Mouse (Mus musculus): ENCODE measurements around the gene Pam. TPM values are rescaled to one million over a fixed set of nuclear protein-coding genes. Genes with fewer than 3 reads are reported as not detected.
A peak's percentile ranks its signal among the peaks of the same experiment; 100 is the strongest.

The Pam gene
- polyA plus RNA-seq, 1 experiment from 2014 or later = 41.5 TPM

DNA sequence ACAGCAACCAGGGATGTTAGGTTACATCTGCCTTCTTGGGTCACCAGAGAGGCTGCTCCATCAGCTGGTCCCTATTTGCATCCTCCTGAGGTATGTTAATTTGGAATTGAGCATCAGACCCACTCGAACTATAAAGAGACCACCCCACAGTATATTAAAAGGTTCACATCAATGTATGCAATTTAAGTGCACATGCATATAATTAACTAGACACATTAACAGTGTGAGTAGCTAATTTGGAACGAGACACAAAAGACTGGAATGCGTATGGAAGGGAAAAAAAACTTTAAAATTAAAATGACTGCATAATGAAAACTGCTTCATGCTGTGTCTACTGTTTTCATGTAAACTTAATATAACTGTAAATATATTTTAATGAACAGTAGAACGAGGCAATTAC, 164.2 kb downstream of the Pam start:
- Histone ChIP-seq H3K27me3 (ENCODE audit: insufficient read depth, low read length) (no peaks in the 10 kb centered on the region), H3K4me2 (no peak overlapping the region), H3K4me3 (ENCODE audit: low read depth, low read length) (no peak overlapping the region), H3K27ac (ENCODE audit: low read depth) (no peak overlapping the region), H3K9me3 (ENCODE audit: low read depth, low read length) (no peaks in the 10 kb centered on the region), H3K9ac (no peak overlapping the region), H3K36me3 (ENCODE audit: insufficient read depth) (no peaks in the 10 kb centered on the region), H3K4me1 (ENCODE audit: insufficient read depth) (no peaks in the 10 kb centered on the region)
- no peak for DNase-seq
- ATAC-seq (ENCODE audit: insufficient read depth) = no peak
- 87% methylated on average over 4 of the region's 4 CpGs for whole genome bisulfite sequencing
- TF ChIP-seq CTCF (IDR thresholded peaks at IDR 0.05; ENCODE audit: low read depth) = no peak

DNA sequence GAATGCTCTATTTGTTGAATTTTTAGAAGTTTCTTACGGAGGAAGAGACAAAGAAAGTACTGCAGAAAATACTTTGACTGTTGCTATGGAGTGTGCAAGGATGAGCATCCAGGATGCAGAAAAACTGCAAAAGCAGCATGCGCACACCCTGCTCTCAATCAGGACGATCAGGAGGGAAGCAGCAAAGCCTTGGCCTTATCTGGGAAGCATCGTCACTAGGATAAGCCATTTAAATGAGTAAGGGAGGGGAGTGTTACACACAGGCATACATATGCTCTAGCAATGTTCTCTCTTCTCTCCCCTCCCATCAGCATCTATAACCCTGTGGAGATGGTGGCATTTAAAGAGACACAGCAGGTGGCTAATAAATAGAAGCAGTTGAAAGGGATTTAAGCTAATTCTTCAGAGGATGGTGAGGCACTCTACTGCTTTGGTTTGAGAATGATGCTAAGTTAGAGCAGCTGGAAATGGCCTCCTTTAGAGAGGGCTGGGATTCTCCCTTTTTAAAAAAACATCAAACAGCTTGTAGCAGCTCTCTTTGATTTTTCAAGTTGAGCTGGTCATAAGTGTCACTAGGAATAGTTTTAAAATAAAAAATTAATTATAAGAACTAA, 165.9 kb downstream of the Pam start:
- no peak overlapping the region for H3K4me2 ChIP-seq
- TF ChIP-seq CTCF (IDR thresholded peaks at IDR 0.05; ENCODE audit: low read depth) = no peak
- ATAC-seq (ENCODE audit: insufficient read depth) (no peak), DNase-seq (no peak)
- H3K36me3 ChIP-seq (ENCODE audit: insufficient read depth) = no peaks in the 10 kb centered on the region
- H3K9me3 ChIP-seq (ENCODE audit: low read depth, low read length) = no peaks in the 10 kb centered on the region
- 64% methylated on average over 4 of the region's 4 CpGs for WGBS
- H3K4me1 ChIP-seq (ENCODE audit: insufficient read depth) = no peaks in the 10 kb centered on the region
- no peak overlapping the region for H3K4me3 ChIP-seq (ENCODE audit: low read depth, low read length)
- H3K9ac ChIP-seq = no peak overlapping the region
- no peaks in the 10 kb centered on the region for H3K27me3 ChIP-seq (ENCODE audit: insufficient read depth, low read length)
- no peak overlapping the region for H3K27ac ChIP-seq (ENCODE audit: low read depth)

DNA sequence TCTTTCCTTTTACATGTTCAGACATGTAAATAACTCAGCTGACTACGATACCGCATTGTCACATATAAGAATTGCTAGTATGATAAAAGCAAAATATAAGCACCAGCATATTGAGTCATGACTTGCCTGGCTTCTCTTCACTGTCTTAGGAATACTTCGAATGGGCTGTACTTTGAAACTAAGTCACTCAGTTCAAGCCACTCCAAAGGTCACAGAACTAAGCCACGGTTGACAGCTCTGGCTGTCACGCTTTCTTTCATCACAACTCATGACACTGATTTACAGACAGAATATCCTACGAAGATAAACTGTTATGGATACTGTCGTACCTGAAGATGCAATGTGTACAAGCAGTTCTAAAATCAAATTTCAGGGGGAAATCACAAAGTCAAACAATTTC, 168.7 kb downstream of the Pam start:
- no peak for ATAC-seq (ENCODE audit: insufficient read depth)
- Histone ChIP-seq H3K27me3 (ENCODE audit: insufficient read depth, low read length) (no peaks in the 10 kb centered on the region), H3K9me3 (ENCODE audit: low read depth, low read length) (no peaks in the 10 kb centered on the region), H3K4me3 (ENCODE audit: low read depth, low read length) (no peak overlapping the region), H3K27ac (ENCODE audit: low read depth) (no peak overlapping the region), H3K36me3 (ENCODE audit: insufficient read depth) (no peaks in the 10 kb centered on the region), H3K9ac (no peak overlapping the region), H3K4me1 (ENCODE audit: insufficient read depth) (no peaks in the 10 kb centered on the region; the same call in 1 of the 2 replicates), H3K4me2 (no peak overlapping the region)
- DNase-seq = no peak
- WGBS = 56% methylated on average over 7 of the region's 7 CpGs
- no peak for TF ChIP-seq CTCF (IDR thresholded peaks at IDR 0.05; ENCODE audit: low read depth)

DNA sequence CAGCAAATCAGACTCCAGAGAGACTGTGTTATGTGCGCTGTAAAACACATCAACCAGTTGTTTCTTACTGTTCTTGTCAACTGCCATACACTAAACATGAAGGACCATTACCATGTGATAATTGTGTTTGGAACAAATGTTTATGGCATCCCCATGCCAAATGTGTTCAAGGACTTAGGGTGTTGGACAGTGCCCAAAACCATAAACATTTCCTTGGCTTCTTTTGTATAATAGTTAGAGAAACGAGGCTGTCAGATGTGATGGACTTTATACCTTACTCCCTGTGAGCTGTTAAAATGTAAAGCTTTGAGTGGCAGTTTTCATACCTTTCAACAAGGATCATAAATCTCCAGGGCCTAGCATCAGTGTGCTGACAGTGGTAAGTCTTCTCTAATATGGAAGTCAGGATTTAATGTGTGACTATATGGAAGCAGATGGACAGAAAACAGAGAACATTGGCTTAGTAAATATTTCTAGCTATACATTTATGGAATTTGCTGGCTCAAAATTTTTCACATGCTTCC, 169.4 kb downstream of the Pam start:
- TF ChIP-seq CTCF (IDR thresholded peaks at IDR 0.05; ENCODE audit: low read depth) = no peak
- H3K36me3 ChIP-seq (ENCODE audit: insufficient read depth) = no peaks in the 10 kb centered on the region
- ATAC-seq (ENCODE audit: insufficient read depth) (no peak), DNase-seq (no peak)
- H3K27me3 ChIP-seq (ENCODE audit: insufficient read depth, low read length) = no peaks in the 10 kb centered on the region
- no peaks in the 10 kb centered on the region for H3K9me3 ChIP-seq (ENCODE audit: low read depth, low read length)
- no peaks in the 10 kb centered on the region; the same call in 1 of the 2 replicates for H3K4me1 ChIP-seq (ENCODE audit: insufficient read depth)
- 72% methylated on average over 2 of the region's 2 CpGs for WGBS
- no peak overlapping the region for H3K9ac ChIP-seq
- no peak overlapping the region for H3K4me2 ChIP-seq
- H3K4me3 ChIP-seq (ENCODE audit: low read depth, low read length) = no peak overlapping the region
- H3K27ac ChIP-seq (ENCODE audit: low read depth) = no peak overlapping the region

DNA sequence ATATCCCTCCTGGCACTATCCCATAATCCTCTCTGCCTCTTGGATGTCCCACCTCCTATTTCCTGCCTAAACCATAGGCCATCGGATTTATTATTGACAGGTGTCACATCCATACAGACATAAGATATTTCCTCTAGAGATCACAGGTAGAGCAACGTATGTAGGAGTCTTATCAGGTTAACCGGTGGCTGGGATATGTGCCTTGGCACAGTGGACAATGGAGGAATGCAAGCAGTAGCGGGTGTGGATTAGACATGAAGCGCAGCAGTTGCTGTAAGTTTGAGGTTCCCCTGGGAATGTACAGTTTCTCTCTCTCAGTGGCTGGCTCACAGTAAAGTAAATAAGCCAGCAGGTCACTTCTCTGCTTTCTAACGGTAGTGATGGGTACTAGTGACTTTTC, 173.1 kb downstream of the Pam start:
- 57% methylated on average over 6 of the region's 6 CpGs for WGBS
- Histone ChIP-seq H3K36me3 (ENCODE audit: insufficient read depth) (no peaks in the 10 kb centered on the region), H3K9me3 (ENCODE audit: low read depth, low read length) (no peaks in the 10 kb centered on the region), H3K4me3 (ENCODE audit: low read depth, low read length) (no peak overlapping the region), H3K9ac (no peak overlapping the region), H3K27me3 (ENCODE audit: insufficient read depth, low read length) (no peaks in the 10 kb centered on the region), H3K4me1 (ENCODE audit: insufficient read depth) (peaks cover 4% of the 10 kb centered on the region; the same call in 1 of the 2 replicates), H3K4me2 (no peak overlapping the region), H3K27ac (ENCODE audit: low read depth) (no peak overlapping the region)
- DNase-seq (no peak), ATAC-seq (ENCODE audit: insufficient read depth) (no peak)
- no peak for TF ChIP-seq CTCF (IDR thresholded peaks at IDR 0.05; ENCODE audit: low read depth)

DNA sequence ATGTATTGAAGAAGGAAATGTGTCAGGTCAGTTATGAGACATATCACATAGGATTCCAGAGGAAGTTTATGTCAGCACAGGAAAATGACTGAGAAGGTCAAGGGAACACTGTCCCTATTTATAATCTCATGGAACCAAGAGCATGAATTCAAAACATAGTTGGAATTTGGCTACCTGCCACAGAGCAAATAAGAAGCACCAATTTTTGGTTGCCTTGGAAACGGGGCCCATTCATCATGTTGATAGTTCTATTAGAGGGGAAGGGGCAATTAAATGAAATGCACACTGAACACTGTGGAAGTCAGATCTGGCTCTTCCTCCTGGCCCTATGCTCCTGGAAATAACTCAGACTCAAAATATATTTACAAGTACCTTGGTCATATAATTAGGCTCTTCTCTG, 173.6 kb downstream of the Pam start:
- no peak overlapping the region for H3K27ac ChIP-seq (ENCODE audit: low read depth)
- peaks cover 4% of the 10 kb centered on the region; the same call in 1 of the 2 replicates for H3K4me1 ChIP-seq (ENCODE audit: insufficient read depth)
- 46% methylated on average over 1 of the region's 1 CpGs for WGBS
- H3K9ac ChIP-seq = no peak overlapping the region
- no peaks in the 10 kb centered on the region for H3K36me3 ChIP-seq (ENCODE audit: insufficient read depth)
- ATAC-seq (ENCODE audit: insufficient read depth) (no peak), DNase-seq (peak; percentile 86)
- TF ChIP-seq CTCF (IDR thresholded peaks at IDR 0.05; ENCODE audit: low read depth) = no peak
- H3K4me3 ChIP-seq (ENCODE audit: low read depth, low read length) = no peak overlapping the region
- no peak overlapping the region for H3K4me2 ChIP-seq
- H3K27me3 ChIP-seq (ENCODE audit: insufficient read depth, low read length) = no peaks in the 10 kb centered on the region
- H3K9me3 ChIP-seq (ENCODE audit: low read depth, low read length) = no peaks in the 10 kb centered on the region

DNA sequence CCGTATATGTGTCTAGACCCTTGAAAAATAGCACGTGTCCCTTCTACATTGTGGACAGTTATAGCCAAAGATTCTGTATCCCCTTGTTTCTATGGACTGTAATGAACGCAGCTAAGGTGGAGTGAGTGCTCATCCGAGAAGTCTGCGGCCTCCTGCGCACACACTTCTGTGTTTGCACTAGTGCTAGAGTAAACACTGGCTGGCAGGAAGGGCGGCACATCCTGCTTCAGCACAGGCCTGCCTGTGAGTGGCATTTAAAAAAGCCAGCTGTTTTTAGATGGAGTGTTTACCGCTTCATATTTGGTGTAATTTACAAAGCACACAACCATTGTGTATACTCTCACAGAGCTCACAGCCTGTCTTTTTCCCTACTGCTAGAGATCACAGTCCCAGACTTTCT, 177.0 kb downstream of the Pam start:
- Histone ChIP-seq H3K4me3 (ENCODE audit: low read depth, low read length) (no peak overlapping the region), H3K4me2 (peak overlapping the region; percentile 29)

More for the DNA sequence above, 177.0 kb downstream of the Pam start:
- no peak for TF ChIP-seq CTCF (IDR thresholded peaks at IDR 0.05; ENCODE audit: low read depth)
- H3K27ac ChIP-seq (ENCODE audit: low read depth) = no peak overlapping the region
- ATAC-seq (ENCODE audit: insufficient read depth) = peak; percentile 96
- no peak overlapping the region for H3K9ac ChIP-seq
- H3K9me3 ChIP-seq (ENCODE audit: low read depth, low read length) = no peaks in the 10 kb centered on the region
- H3K27me3 ChIP-seq (ENCODE audit: insufficient read depth, low read length) = no peaks in the 10 kb centered on the region
- peak; percentile 87 for DNase-seq
- H3K4me1 ChIP-seq (ENCODE audit: insufficient read depth) = peaks cover 4% of the 10 kb centered on the region; the same call in 1 of the 2 replicates
- WGBS = 5% methylated on average over 8 of the region's 8 CpGs
- H3K36me3 ChIP-seq (ENCODE audit: insufficient read depth) = no peaks in the 10 kb centered on the region
